8 mouse cellular contexts compared by ENCODE assay signal in genomic region chr3:89315195-89315929, GRCm38 (mm10). TPM values are rescaled to one million over a fixed set of nuclear protein-coding genes. Genes with fewer than 3 reads are reported as not detected.
DNase-seq lines count a peak whose midpoint lies in the region; ATAC-seq lines count a peak whose summit lies in the region.

No protein-coding gene starts in this region.

- 5% methylated on average over 21 of the region's 26 CpGs for WGBS in embryonic facial prominence, embryonic 11.5 days
- WGBS in heart, embryonic 10.5 days: 9% methylated on average over 26 of the region's 26 CpGs
- 9% methylated on average over 21 of the region's 26 CpGs for WGBS in kidney, embryonic 14.5 days
- WGBS in liver, embryonic 12.5 days (ENCODE audit: insufficient replicate concordance): 8% methylated on average over 26 of the region's 26 CpGs

- peaks cover 19% of the 10 kb centered on the region for H3K4me1 ChIP-seq in embryonic facial prominence, embryonic 11.5 days (ENCODE audit: control insufficient read depth, insufficient read depth, low read length)
- peaks cover 52% of the 10 kb centered on the region for H3K4me1 ChIP-seq in heart, embryonic 10.5 days
- H3K4me1 ChIP-seq in kidney, embryonic 14.5 days (ENCODE audit: control insufficient read depth, insufficient read depth, low read length): peaks cover 43% of the 10 kb centered on the region
- peaks cover 27% of the 10 kb centered on the region for H3K4me1 ChIP-seq in liver, embryonic 12.5 days

- peak overlapping the region; percentile 56 for H3K9ac ChIP-seq in embryonic facial prominence, embryonic 11.5 days (replicated peaks; ENCODE audit: low read length)
- peak overlapping the region; percentile 60 for H3K9ac ChIP-seq in kidney, embryonic 14.5 days (ENCODE audit: low read depth, low read length)
- H3K9ac ChIP-seq in liver, embryonic 12.5 days: no peak overlapping the region

- peak; percentile 55 to 66 for DNase-seq in CD8-positive naive resting alpha-beta T cell, adult 2 months (ENCODE audit: low read depth in 2 of 2, low spot score in 2 of 2)
- peak; percentile 88 for DNase-seq in adrenal gland, postnatal 14 days
- peak; percentile 88 for DNase-seq in embryonic facial prominence, embryonic 11.5 days (ENCODE audit: low spot score)
- peak; percentile 89 for DNase-seq in heart, embryonic 10.5 days (ENCODE audit: low spot score)
- DNase-seq in naive thymus-derived CD4-positive, alpha-beta T cell, adult 2 months (ENCODE audit: low read depth): peak; percentile 76
- DNase-seq in testis, postnatal 10 days (ENCODE audit: low spot score): peak; percentile 94

- no peak; the same call in 1 of the 2 replicates for ATAC-seq in embryonic facial prominence, embryonic 11.5 days (replicated peaks; ENCODE audit: insufficient number of reproducible peaks, low FRiP score, low TSS enrichment, low read depth)
- ATAC-seq in kidney, embryonic 14.5 days (ENCODE audit: low FRiP score, low TSS enrichment): peak; percentile 24
- 0 out of 2 replicates have a peak, but pooled peaks have one; percentile 17 for ATAC-seq in liver, embryonic 12.5 days

- H3K36me3 ChIP-seq in embryonic facial prominence, embryonic 11.5 days (replicated peaks; ENCODE audit: control insufficient read depth, insufficient read depth, low read depth, low read length): no peaks in the 10 kb centered on the region; the same call in 1 of the 2 replicates
- no peaks in the 10 kb centered on the region for H3K36me3 ChIP-seq in heart, embryonic 10.5 days
- H3K36me3 ChIP-seq in kidney, embryonic 14.5 days (ENCODE audit: control insufficient read depth, insufficient read depth, low read length): no peaks in the 10 kb centered on the region
- no peaks in the 10 kb centered on the region for H3K36me3 ChIP-seq in liver, embryonic 12.5 days

- no peak overlapping the region for H3K27ac ChIP-seq in embryonic facial prominence, embryonic 11.5 days (replicated peaks; ENCODE audit: low read depth, low read length)
- H3K27ac ChIP-seq in heart, embryonic 10.5 days: peak overlapping the region; percentile 67
- no peak overlapping the region for H3K27ac ChIP-seq in kidney, embryonic 14.5 days (ENCODE audit: low read depth, low read length)
- no peak overlapping the region for H3K27ac ChIP-seq in liver, embryonic 12.5 days

- peak overlapping the region; percentile 31 for H3K4me3 ChIP-seq in embryonic facial prominence, embryonic 11.5 days (ENCODE audit: low read depth, low read length)
- peak overlapping the region; percentile 57 for H3K4me3 ChIP-seq in heart, embryonic 10.5 days
- peak overlapping the region; percentile 33 for H3K4me3 ChIP-seq in kidney, embryonic 14.5 days (ENCODE audit: low read length)
- H3K4me3 ChIP-seq in liver, embryonic 12.5 days: peak overlapping the region; percentile 21

- peak overlapping the region; percentile 78 for H3K4me2 ChIP-seq in embryonic facial prominence, embryonic 11.5 days (ENCODE audit: low read depth, low read length)
- H3K4me2 ChIP-seq in kidney, embryonic 14.5 days (replicated peaks; ENCODE audit: low read depth, low read length): peak overlapping the region; percentile 61
- H3K4me2 ChIP-seq in liver, embryonic 12.5 days: peak overlapping the region; percentile 56

- peaks cover 24% of the 10 kb centered on the region for H3K27me3 ChIP-seq in embryonic facial prominence, embryonic 11.5 days (ENCODE audit: control insufficient read depth, insufficient read depth, low read length)
- peaks cover 34% of the 10 kb centered on the region for H3K27me3 ChIP-seq in heart, embryonic 10.5 days (ENCODE audit: insufficient read depth, poor library complexity, severe bottlenecking)
- H3K27me3 ChIP-seq in kidney, embryonic 14.5 days (ENCODE audit: control insufficient read depth, insufficient read depth, low read length): peaks cover 23% of the 10 kb centered on the region
- H3K27me3 ChIP-seq in liver, embryonic 12.5 days (replicated peaks): peaks cover 67% of the 10 kb centered on the region

- H3K9me3 ChIP-seq in embryonic facial prominence, embryonic 11.5 days (replicated peaks; ENCODE audit: control insufficient read depth, low read length): no peaks in the 10 kb centered on the region
- no peaks in the 10 kb centered on the region for H3K9me3 ChIP-seq in heart, embryonic 10.5 days
- H3K9me3 ChIP-seq in kidney, embryonic 14.5 days (ENCODE audit: control insufficient read depth, low read length): no peaks in the 10 kb centered on the region
- no peaks in the 10 kb centered on the region for H3K9me3 ChIP-seq in liver, embryonic 12.5 days (replicated peaks)

RNA-seq across cellular contexts. Expression of gene Efna3, which starts 7.4 kb away (rescaled TPM):
- total RNA-seq in adrenal gland, postnatal 14 days (2021): 0.38 and 0.59 TPM in 2 replicates
- 6.6 and 8.3 TPM in 2 replicates for polyA plus RNA-seq in embryonic facial prominence, embryonic 11.5 days (2014; fragmentation: Nextera tagmentation; extraction: Ambion mirVana)
- 0.71 and 2.5 TPM in 2 replicates for polyA plus RNA-seq in heart, embryonic 10.5 days (2016; fragmentation: Nextera tagmentation; extraction: Ambion mirVana)
- polyA plus RNA-seq in kidney, embryonic 14.5 days (2014; fragmentation: Nextera tagmentation; extraction: Ambion mirVana): 9.7 and 10.1 TPM in 2 replicates
- 0.65 and 1.0 TPM in 2 replicates for polyA plus RNA-seq in liver, embryonic 12.5 days (2016; fragmentation: Nextera tagmentation; extraction: Ambion mirVana)

RNA-seq across cellular contexts. Expression of gene Efna4, which starts 22.5 kb away (rescaled TPM):
- 0.26 and 0.68 TPM in 2 replicates for total RNA-seq in adrenal gland, postnatal 14 days (2021)
- polyA plus RNA-seq in embryonic facial prominence, embryonic 11.5 days (2014; fragmentation: Nextera tagmentation; extraction: Ambion mirVana): 39.1 and 39.5 TPM in 2 replicates
- polyA plus RNA-seq in heart, embryonic 10.5 days (2016; fragmentation: Nextera tagmentation; extraction: Ambion mirVana): 10.6 and 19.3 TPM in 2 replicates
- 30.1 and 36.6 TPM in 2 replicates for polyA plus RNA-seq in kidney, embryonic 14.5 days (2014; fragmentation: Nextera tagmentation; extraction: Ambion mirVana)
- 2.1 and 2.3 TPM in 2 replicates for polyA plus RNA-seq in liver, embryonic 12.5 days (2016; fragmentation: Nextera tagmentation; extraction: Ambion mirVana)

RNA-seq across cellular contexts. Expression of gene Efna1, which starts 34.4 kb away (rescaled TPM):
- total RNA-seq in adrenal gland, postnatal 14 days (2021): 19.1 and 21.9 TPM in 2 replicates
- 26.9 and 30.2 TPM in 2 replicates for polyA plus RNA-seq in embryonic facial prominence, embryonic 11.5 days (2014; fragmentation: Nextera tagmentation; extraction: Ambion mirVana)
- polyA plus RNA-seq in heart, embryonic 10.5 days (2016; fragmentation: Nextera tagmentation; extraction: Ambion mirVana): 32.0 and 37.7 TPM in 2 replicates
- 45.4 and 58.8 TPM in 2 replicates for polyA plus RNA-seq in kidney, embryonic 14.5 days (2014; fragmentation: Nextera tagmentation; extraction: Ambion mirVana)
- 5.2 and 5.3 TPM in 2 replicates for polyA plus RNA-seq in liver, embryonic 12.5 days (2016; fragmentation: Nextera tagmentation; extraction: Ambion mirVana)

RNA-seq across cellular contexts. Expression of gene Adam15, which starts 34.4 kb away (rescaled TPM):
- 66.0 and 79.5 TPM in 2 replicates for total RNA-seq in adrenal gland, postnatal 14 days (2021)
- polyA plus RNA-seq in embryonic facial prominence, embryonic 11.5 days (2014; fragmentation: Nextera tagmentation; extraction: Ambion mirVana): 17.8 and 17.9 TPM in 2 replicates
- 41.9 and 49.0 TPM in 2 replicates for polyA plus RNA-seq in heart, embryonic 10.5 days (2016; fragmentation: Nextera tagmentation; extraction: Ambion mirVana)
- polyA plus RNA-seq in kidney, embryonic 14.5 days (2014; fragmentation: Nextera tagmentation; extraction: Ambion mirVana): 35.9 and 47.1 TPM in 2 replicates
- polyA plus RNA-seq in liver, embryonic 12.5 days (2016; fragmentation: Nextera tagmentation; extraction: Ambion mirVana): 14.1 and 14.5 TPM in 2 replicates

RNA-seq across cellular contexts. Expression of gene Slc50a1, which starts 45.0 kb away (rescaled TPM):
- 40.4 and 54.7 TPM in 2 replicates for total RNA-seq in adrenal gland, postnatal 14 days (2021)
- polyA plus RNA-seq in embryonic facial prominence, embryonic 11.5 days (2014; fragmentation: Nextera tagmentation; extraction: Ambion mirVana): 39.8 and 45.7 TPM in 2 replicates
- polyA plus RNA-seq in heart, embryonic 10.5 days (2016; fragmentation: Nextera tagmentation; extraction: Ambion mirVana): 39.9 and 42.4 TPM in 2 replicates
- 55.1 and 64.1 TPM in 2 replicates for polyA plus RNA-seq in kidney, embryonic 14.5 days (2014; fragmentation: Nextera tagmentation; extraction: Ambion mirVana)
- polyA plus RNA-seq in liver, embryonic 12.5 days (2016; fragmentation: Nextera tagmentation; extraction: Ambion mirVana): 19.3 and 21.6 TPM in 2 replicates
